Comparison of ENCODE assay signal across 25 mouse cellular contexts in genomic region chr10:77738929-77739328, GRCm38 (mm10). TPM values are rescaled to one million over a fixed set of nuclear protein-coding genes. Genes with fewer than 3 reads are reported as not detected.
"Had no signal": no experiment of that assay in that cellular context is flagged by ENCODE, and none has a peak within 500 bp of the region (broad histone marks: within the 10 kb centered on the region; RNA-seq: fewer than 3 reads in every experiment).

No protein-coding gene starts in this region.

- H3K27me3 ChIP-seq: neural tube, embryonic 13.5 days; neural tube, embryonic 15.5 days; stomach, embryonic 15.5 days had no signal

- H3K4me3 ChIP-seq: neural tube, embryonic 13.5 days; neural tube, embryonic 15.5 days; stomach, embryonic 15.5 days had no signal

- H3K36me3 ChIP-seq: neural tube, embryonic 13.5 days; neural tube, embryonic 15.5 days; stomach, embryonic 15.5 days had no signal

- H3K9ac ChIP-seq: neural tube, embryonic 13.5 days; neural tube, embryonic 15.5 days; stomach, embryonic 15.5 days had no signal

- H3K9me3 ChIP-seq: neural tube, embryonic 15.5 days; stomach, embryonic 15.5 days had no signal

- H3K27ac ChIP-seq: neural tube, embryonic 13.5 days; neural tube, embryonic 15.5 days; stomach, embryonic 15.5 days; stomach, postnatal 0 days had no signal

- DNase-seq: retina, postnatal 1 day; right cerebral cortex, adult 18-20 months; right cerebral cortex, postnatal 14 days; right cerebral cortex, postnatal 25 days; right cerebral cortex, postnatal 4 days; spleen, adult 18-20 months; thymus, adult 18-20 months; thymus, adult 2 months; thymus, postnatal 14 days; thymus, postnatal 25 days; thymus, postnatal 36 days; thymus, postnatal 4 days had no signal

- H3K4me1 ChIP-seq: neural tube, embryonic 15.5 days; stomach, embryonic 15.5 days had no signal

- H3K4me2 ChIP-seq: neural tube, embryonic 13.5 days; neural tube, embryonic 15.5 days; stomach, embryonic 15.5 days had no signal

RNA-seq across cellular contexts. Expression of gene Gm18596, which starts 3.5 kb away (rescaled TPM):
- total RNA-seq: neutrophil, adult 5-6 weeks had no signal
- polyA plus RNA-seq: neural tube, embryonic 13.5 days; neural tube, embryonic 14.5 days; neural tube, embryonic 15.5 days; small intestine, adult 2 months; spleen, adult 2 months; stomach, embryonic 14.5 days; stomach, embryonic 15.5 days; stomach, embryonic 16.5 days; stomach, postnatal 0 days; testis, adult 2 months; thymus, adult 2 months; thymus, postnatal 0 days; urinary bladder, adult 2 months had no signal

RNA-seq across cellular contexts. Expression of gene Gm9736, which starts 12.2 kb away (rescaled TPM):
- total RNA-seq: neutrophil, adult 5-6 weeks had no signal
- polyA plus RNA-seq: neural tube, embryonic 13.5 days; neural tube, embryonic 14.5 days; neural tube, embryonic 15.5 days; small intestine, adult 2 months; spleen, adult 2 months; stomach, embryonic 14.5 days; stomach, embryonic 15.5 days; stomach, embryonic 16.5 days; stomach, postnatal 0 days; testis, adult 2 months; thymus, adult 2 months; thymus, postnatal 0 days; urinary bladder, adult 2 months had no signal

RNA-seq across cellular contexts. Expression of gene Gm10100, which starts 12.6 kb away (rescaled TPM):
- total RNA-seq: neutrophil, adult 5-6 weeks had no signal
- polyA plus RNA-seq: neural tube, embryonic 13.5 days; neural tube, embryonic 14.5 days; neural tube, embryonic 15.5 days; small intestine, adult 2 months; spleen, adult 2 months; stomach, embryonic 14.5 days; stomach, embryonic 15.5 days; stomach, embryonic 16.5 days; stomach, postnatal 0 days; testis, adult 2 months; thymus, adult 2 months; thymus, postnatal 0 days; urinary bladder, adult 2 months had no signal

RNA-seq across cellular contexts. Expression of gene Krtap12-1, which starts 18.5 kb away (rescaled TPM):
- total RNA-seq: neutrophil, adult 5-6 weeks had no signal
- polyA plus RNA-seq: neural tube, embryonic 13.5 days; neural tube, embryonic 14.5 days; neural tube, embryonic 15.5 days; small intestine, adult 2 months; spleen, adult 2 months; stomach, embryonic 14.5 days; stomach, embryonic 15.5 days; stomach, embryonic 16.5 days; testis, adult 2 months; thymus, adult 2 months; thymus, postnatal 0 days; urinary bladder, adult 2 months had no signal

RNA-seq across cellular contexts. Expression of gene Gm3233, which starts 20.6 kb away (rescaled TPM):
- total RNA-seq: neutrophil, adult 5-6 weeks had no signal
- polyA plus RNA-seq: neural tube, embryonic 13.5 days; neural tube, embryonic 14.5 days; neural tube, embryonic 15.5 days; small intestine, adult 2 months; spleen, adult 2 months; stomach, embryonic 14.5 days; stomach, embryonic 15.5 days; stomach, embryonic 16.5 days; stomach, postnatal 0 days; testis, adult 2 months; thymus, adult 2 months; thymus, postnatal 0 days; urinary bladder, adult 2 months had no signal
